ENCODE assay signal across 20 mouse cellular contexts in genomic region chr5:143153756-143154155, GRCm38 (mm10). TPM values are rescaled to one million over a fixed set of nuclear protein-coding genes. Genes with fewer than 3 reads are reported as not detected.
"Had no signal": no experiment of that assay in that cellular context is flagged by ENCODE, and none has a peak within 500 bp of the region (broad histone marks: within the 10 kb centered on the region; RNA-seq: fewer than 3 reads in every experiment).

No protein-coding gene starts in this region.

- H3K4me3 ChIP-seq: limb, embryonic 10.5 days; limb, embryonic 13.5 days; liver, embryonic 12.5 days; liver, embryonic 15.5 days; midbrain, embryonic 12.5 days; midbrain, embryonic 15.5 days; neural tube, embryonic 12.5 days; neural tube, embryonic 15.5 days; stomach, embryonic 15.5 days had no signal

- H3K36me3 ChIP-seq: limb, embryonic 10.5 days; limb, embryonic 13.5 days; liver, embryonic 12.5 days; liver, embryonic 15.5 days; midbrain, embryonic 12.5 days; midbrain, embryonic 15.5 days; neural tube, embryonic 12.5 days; neural tube, embryonic 15.5 days; stomach, embryonic 15.5 days had no signal

- H3K9me3 ChIP-seq: limb, embryonic 10.5 days; midbrain, embryonic 15.5 days; neural tube, embryonic 15.5 days; stomach, embryonic 15.5 days had no signal

- H3K27ac ChIP-seq: hindbrain, postnatal 0 days; limb, embryonic 10.5 days; limb, embryonic 13.5 days; liver, embryonic 12.5 days; liver, embryonic 15.5 days; midbrain, embryonic 12.5 days; midbrain, embryonic 15.5 days; neural tube, embryonic 12.5 days; neural tube, embryonic 15.5 days; stomach, embryonic 15.5 days had no signal

- H3K9ac ChIP-seq: limb, embryonic 13.5 days; liver, embryonic 12.5 days; liver, embryonic 15.5 days; midbrain, embryonic 12.5 days; midbrain, embryonic 15.5 days; neural tube, embryonic 12.5 days; neural tube, embryonic 15.5 days; stomach, embryonic 15.5 days had no signal

- DNase-seq: liver; lung, adult 2 months; lung, postnatal 14 days; lung, postnatal 4 days; right cerebral cortex, postnatal 25 days; spleen, adult 18-20 months; thymus, postnatal 25 days had no signal

- ATAC-seq: hindbrain, postnatal 0 days; inflammation-experienced regulatory T-cells, adult 6 months; intestine, embryonic 16.5 days; liver, embryonic 12.5 days; midbrain, embryonic 15.5 days had no signal

- H3K4me1 ChIP-seq: limb, embryonic 10.5 days; limb, embryonic 13.5 days; liver, embryonic 12.5 days; liver, embryonic 15.5 days; midbrain, embryonic 12.5 days; midbrain, embryonic 15.5 days; stomach, embryonic 15.5 days had no signal

- H3K4me2 ChIP-seq: limb, embryonic 13.5 days; liver, embryonic 12.5 days; liver, embryonic 15.5 days; midbrain, embryonic 12.5 days; midbrain, embryonic 15.5 days; neural tube, embryonic 12.5 days; neural tube, embryonic 15.5 days; stomach, embryonic 15.5 days had no signal

RNA-seq across cellular contexts. Expression of gene Olfr718-ps1, which starts 6.4 kb away (rescaled TPM):
- polyA plus RNA-seq: hindbrain, postnatal 0 days; intestine, embryonic 16.5 days; liver, embryonic 12.5 days; liver, embryonic 15.5 days; lung, adult 2 months; lung, embryonic 16.5 days; midbrain, embryonic 12.5 days; neural tube, embryonic 12.5 days; neural tube, embryonic 15.5 days; stomach, embryonic 15.5 days had no signal

RNA-seq across cellular contexts. Expression of gene Spdye4b, which starts 27.1 kb away (rescaled TPM):
- polyA plus RNA-seq: hindbrain, postnatal 0 days; inflammation-experienced regulatory T-cells, adult 6 months; intestine, embryonic 16.5 days; limb, embryonic 10.5 days; limb, embryonic 13.5 days; liver, embryonic 12.5 days; liver, embryonic 15.5 days; lung, adult 2 months; midbrain, embryonic 12.5 days; midbrain, embryonic 15.5 days; neural tube, embryonic 12.5 days; neural tube, embryonic 15.5 days; stomach, embryonic 15.5 days had no signal
